Mouse (Mus musculus): ENCODE measurements around the gene Wasf1. TPM values are rescaled to one million over a fixed set of nuclear protein-coding genes. Genes with fewer than 3 reads are reported as not detected.

The Wasf1 gene
- total RNA-seq (2015) (0.07 TPM in 1 of 2 replicates, not detected in the other), total RNA-seq (2017) (not detected in 2 replicates)

DNA sequence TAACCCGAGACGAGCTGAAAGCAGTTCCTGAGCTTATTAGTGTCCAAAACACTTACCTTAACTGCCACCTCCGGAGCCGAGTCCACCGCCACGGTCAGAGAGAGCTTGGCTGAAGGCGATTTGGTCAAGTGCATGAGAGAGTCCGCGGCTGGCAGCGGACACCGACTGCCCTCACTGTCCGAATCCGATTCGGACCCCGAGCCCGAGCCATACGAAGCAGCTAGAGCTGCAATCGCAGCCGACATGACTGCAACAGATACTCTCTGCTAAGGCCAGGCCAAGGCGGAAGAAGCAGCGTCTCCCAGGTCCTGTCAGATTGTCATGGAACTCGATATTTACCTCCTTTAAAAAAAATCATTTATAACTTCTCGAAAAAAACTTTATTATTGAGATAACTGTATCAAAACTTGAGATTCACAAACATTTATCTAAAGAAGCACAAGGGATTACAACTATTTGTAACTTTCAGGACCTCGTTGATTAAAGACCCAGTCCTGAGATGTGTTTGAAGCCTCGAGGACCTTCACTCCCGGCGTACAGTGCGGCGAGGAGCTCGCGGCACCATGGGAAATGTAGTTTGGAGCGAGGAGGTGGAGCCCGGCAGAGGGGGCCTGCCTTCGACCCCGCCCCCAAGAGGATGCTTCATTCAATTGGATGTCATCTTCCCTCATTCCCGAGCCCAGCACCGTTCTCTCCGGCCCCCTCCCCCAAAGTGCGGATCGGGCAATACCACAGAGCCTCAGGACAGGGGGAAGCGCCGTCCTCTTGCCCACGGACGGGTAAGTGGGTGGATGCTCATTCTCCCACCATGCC is at the start of gene Wasf1, which contains the start of gene Cdc40:
Gene Wasf1, plus strand, starts transcription at position 645 of the 813 bp plus-strand sequence.
Gene Cdc40, minus strand, starts transcription at position 481 of the 813 bp plus-strand sequence.
- peak; percentile 97 for ATAC-seq (replicated peaks; ENCODE audit: poor library complexity)

DNA sequence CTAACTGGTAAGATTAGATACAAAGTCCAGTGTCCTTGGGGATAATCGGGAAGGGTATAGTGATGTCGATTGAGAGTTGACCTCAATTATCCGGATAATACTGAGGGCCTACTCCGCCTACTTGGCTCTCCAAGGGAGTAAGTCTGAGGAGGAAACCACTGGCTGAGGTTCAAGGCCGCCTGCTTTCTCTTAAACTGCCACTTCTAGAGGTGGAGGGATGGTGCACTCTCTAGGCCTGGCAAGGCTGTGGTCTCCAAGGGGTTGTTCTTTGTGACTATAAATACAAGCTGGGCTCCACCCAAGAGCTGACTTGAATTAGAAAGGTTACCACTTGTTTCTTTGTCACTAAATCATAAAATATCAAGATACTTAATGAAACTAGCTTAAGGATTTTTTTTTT is 43.2 kb upstream of the Wasf1 start:
- no peak for ATAC-seq (replicated peaks; ENCODE audit: poor library complexity)

DNA sequence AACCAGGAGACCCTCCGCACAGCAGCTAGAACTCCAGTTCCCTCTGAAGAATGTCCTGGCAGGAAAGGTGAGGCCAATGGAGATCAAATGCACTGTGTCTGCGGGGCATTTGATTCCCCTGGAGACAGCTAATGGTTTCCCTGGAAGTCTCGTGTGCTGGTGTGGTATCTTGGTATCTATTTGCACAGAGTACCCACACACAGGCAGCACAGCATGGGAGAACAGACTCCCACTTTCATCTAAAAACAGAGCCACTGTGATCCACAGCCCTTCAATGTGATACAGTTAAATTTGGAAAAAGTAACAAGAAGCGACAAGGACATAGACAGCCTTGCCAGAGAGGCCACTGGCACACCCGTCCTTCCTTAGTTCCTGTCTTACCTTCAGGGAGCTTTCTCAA is 39.4 kb upstream of the Wasf1 start:
- ATAC-seq (replicated peaks; ENCODE audit: poor library complexity) = no peak

DNA sequence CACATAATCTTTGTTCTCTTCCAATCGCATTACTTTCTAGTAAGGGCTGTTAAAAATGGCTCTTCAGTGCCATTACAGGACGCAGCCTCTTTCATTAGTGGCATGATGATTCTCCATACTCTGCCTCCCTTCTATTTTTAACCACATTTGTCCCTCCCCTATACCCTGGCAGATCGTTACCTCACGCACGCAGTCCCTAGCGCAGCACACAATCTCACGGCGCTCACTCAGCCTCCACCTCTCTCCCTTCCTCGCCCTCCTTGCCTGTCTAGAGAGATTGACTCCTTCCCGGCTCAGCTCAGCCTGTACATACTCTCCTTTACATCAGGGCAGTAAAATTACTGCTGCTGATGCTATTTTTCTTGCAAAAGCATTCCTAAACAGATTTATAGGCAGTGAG is 38.7 kb upstream of the Wasf1 start:
- no peak for ATAC-seq (replicated peaks; ENCODE audit: poor library complexity)

DNA sequence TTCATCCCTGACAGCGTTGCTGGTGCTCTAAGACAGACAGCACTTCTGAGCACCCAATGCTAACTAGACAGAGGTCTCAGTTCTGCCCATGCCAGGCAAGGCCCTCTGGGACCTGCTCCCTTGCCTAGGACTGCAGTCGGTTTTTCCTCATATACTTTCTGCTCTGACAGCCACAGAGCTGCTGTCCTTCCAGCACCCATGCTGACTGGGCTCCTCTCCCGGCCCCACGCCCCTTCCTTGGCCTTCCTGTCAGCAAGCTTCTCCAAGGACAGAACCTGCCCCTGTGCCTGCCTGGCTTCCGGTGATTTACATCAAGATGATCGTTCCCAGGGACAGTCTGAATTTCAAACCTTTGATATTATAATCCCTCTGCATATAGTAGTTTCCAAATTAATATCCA is 37.6 kb upstream of the Wasf1 start:
- ATAC-seq (replicated peaks; ENCODE audit: poor library complexity) = no peak

DNA sequence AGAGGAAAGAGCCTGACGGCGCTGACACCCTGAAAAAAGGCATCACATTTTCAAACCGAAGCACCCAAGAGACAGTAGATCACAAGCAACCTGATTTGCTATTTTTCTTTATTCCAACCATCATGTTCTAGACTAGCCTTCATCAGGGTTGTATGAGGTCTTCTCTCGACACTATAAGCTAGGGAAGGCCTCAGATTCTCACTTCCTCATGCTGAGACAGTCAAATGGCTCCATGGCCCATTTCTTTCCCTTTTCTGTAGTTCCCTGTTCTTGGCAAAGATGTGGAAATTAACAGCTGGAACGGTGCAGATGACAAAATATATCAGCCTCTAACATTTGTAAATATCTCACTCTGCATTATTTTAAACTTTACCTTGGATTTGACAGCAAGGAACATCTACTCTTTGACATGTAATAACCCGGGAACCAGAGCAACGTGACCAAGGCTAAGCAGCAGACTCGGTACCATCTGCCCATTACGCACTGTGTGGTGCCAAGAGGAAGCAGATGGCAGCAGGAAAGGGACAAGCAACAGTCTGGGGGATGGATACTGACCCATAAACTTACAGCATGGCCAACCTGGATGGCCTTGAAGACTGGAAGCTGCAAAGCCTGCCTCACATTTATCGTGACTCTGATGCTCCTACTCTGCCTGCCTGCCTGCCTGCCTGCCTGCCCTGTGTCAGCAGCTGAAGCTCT is 36.0 kb upstream of the Wasf1 start:
- 0 out of 2 replicates have a peak, but pooled peaks have one; percentile 20 for ATAC-seq (replicated peaks; ENCODE audit: poor library complexity)

DNA sequence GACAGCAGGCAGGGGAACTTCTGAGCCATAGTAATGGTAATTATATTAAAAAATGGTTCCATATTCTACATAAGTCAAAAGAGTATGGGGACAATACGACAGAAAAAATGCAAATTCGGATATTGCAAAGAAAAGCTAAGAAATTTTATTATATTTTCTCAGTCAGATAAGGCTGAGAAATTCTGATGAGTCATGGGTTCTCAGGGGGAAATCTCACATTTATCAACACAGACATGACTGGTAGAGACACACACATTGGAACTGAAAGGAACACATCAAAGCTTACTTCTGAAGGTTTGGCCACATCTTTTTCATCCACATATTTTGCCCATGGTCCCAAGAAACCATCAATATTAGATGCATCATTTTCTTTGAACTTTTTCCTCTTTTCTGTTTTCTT is 32.6 kb upstream of the Wasf1 start:
- no peak for ATAC-seq (replicated peaks; ENCODE audit: poor library complexity)

DNA sequence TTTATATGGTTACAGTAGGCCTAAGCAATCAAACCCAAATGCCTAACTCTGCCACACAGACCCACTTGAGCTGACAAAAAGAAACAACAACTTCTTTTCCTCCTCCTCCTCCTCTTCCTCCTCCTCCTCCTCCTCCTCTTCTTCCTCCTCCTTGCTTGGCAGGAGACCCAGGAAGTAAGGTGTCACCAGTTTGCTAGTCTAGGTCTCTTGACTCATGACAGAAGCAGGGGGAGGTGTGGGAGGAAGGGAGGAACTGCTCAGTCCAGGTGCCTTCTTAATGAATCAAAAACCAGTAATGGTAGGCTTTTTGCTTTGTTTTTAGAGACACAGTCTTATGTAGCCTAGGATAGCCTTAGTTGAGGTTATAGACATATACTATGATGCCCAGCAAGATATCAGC is 32.1 kb upstream of the Wasf1 start:
- ATAC-seq (replicated peaks; ENCODE audit: poor library complexity) = no peak

DNA sequence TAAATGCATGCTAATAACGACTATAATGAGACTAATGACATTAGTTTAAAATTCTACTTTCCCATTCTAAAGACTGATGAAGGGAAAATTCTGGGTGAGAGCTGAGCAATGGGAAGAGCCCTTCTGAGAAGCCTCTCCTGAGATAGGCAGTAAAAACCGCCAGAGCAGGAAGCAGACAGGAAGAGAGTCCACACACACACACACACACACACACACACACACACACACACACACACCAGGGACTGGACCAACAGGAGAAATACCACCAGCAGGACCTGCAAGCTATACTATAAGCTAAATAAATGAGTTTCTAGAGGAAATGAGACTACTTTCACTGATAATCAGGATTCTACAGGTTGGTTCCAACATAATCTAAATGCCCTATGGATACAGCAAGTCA is 27.7 kb upstream of the Wasf1 start:
- ATAC-seq (replicated peaks; ENCODE audit: poor library complexity) = no peak

DNA sequence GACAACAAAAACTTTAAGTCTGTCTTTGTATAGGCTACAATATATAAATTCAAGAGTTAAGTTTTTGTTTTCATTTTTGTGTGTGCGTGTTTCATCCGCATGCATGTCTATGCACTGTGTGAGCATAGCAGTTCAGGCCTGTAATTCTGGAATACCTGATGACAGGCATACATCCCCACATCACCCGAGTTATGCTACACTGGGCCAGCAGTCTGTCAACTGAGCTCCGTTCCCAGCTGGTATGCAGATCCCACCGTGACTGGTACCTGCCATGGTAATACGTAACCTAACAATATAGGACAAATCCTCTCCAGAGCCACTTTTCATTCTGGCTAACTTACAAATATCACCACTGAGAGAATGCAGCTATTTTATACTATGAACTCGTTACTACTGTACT is 26.6 kb upstream of the Wasf1 start:
- no peak for ATAC-seq (replicated peaks; ENCODE audit: poor library complexity)

DNA sequence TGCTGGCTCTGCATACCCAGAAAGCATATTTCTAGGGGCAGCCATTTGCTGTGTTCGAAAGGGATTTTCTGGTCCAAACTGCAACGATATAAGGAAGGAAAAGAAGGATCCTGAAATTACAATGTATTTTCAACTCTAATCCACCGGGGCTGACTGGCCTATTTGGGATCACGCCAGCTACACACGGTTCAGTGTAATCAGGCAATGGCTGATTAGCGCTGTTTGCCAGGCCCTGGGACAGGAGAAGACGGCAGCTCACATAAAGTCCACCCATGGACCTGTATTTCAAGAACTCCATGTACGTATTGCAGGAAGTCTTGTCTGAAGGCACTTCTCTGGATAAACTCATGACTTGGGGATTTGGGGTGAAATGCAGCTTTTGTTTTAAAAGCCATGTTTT is 25.7 kb upstream of the Wasf1 start:
- no peak for ATAC-seq (replicated peaks; ENCODE audit: poor library complexity)

DNA sequence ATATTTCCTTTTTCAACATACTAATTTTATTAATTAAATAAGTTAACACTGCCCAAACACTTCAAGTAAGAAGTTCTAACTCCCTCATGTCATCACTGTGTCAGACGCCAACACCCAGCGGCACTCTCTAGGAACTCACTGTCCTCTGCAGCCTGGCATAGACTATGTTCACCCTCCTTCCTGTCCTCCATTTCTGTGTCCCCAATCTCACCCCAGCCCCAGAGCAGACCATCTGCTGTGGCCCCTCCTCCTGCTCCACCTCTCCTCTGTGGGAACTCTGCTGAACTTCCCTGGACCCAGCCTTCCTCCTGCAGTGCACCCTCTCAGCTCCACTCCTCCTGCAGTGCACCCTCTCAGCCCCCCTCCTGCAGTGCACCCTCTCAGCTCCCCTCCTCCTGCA is 15.2 kb upstream of the Wasf1 start:
- no peak for ATAC-seq (replicated peaks; ENCODE audit: poor library complexity)

DNA sequence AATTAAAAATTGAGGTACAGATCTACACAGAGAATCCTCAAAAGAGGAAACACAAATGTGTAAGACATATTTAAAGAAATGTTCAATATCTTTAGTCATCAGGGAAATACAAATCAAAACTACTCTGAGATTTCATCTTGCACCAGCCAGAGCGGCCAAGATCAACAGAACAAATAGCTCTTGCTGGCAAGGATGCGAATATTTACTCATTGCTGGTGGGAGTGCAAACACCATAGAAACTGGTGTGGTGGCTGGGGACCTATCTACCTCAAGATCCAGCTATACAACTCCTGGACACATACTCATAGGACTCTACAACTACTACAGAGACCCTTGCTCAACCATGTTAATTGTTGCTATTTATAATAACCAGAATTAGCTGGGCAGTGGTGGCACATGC is 12.0 kb upstream of the Wasf1 start:
- ATAC-seq (replicated peaks; ENCODE audit: poor library complexity) = no peak

DNA sequence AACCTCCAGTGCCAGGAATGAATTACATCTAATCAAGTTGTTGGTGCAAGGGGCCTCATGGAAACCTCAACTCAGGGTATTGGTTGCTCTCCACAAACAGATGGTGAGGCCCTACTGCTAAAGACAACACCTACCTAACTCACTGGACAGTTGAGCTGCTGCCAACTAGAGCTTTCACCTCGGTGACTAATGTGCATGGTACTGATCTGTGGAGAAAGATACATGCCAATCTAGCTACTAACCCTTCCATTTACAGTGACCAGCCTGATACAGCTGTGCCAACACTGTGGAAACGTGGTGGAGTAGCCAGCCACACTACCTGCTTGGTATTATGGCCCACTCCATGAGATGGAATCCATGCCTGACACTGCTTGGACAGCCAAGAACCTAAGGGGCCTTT is 11.2 kb upstream of the Wasf1 start:
- ATAC-seq (replicated peaks; ENCODE audit: poor library complexity) = no peak

DNA sequence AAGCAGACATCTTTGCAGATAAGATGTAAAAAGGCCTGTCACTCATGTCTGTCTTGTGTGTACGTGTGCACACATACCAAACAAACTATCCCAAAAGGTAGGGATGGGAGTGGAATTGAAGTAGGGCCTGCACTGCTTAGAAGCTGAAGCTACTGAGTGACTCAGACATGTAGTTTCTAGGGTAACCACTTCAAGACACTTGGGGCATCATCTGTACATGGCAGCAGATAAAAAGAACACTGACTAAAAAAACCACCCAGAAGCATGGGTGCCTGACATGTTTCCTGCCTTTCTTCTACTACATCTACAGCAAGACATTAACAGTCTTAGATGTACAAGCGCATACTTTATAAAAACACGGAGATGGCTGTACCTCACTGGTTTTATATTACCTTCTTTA is 5.0 kb upstream of the Wasf1 start:
- ATAC-seq (replicated peaks; ENCODE audit: poor library complexity) = no peak

DNA sequence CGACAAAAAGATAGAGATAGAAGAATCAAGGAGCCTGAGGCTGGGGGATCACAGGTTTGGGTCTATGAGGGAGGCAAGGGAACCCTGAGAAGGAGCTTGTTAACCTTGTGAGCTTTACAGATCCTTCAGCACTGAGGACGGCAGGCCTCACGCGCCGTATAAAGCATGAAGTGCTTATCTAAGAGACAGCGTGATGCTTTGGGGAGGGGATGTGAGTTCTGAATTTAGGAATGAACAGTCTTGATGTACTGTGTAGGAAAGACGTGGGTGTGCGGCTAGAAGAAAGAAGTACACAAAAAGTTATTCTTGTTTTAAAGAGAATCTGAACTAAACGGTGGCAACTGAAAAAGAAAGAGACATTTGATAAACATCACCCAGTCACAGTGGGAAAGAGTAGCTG is 3.3 kb upstream of the Wasf1 start:
- no peak for ATAC-seq (replicated peaks; ENCODE audit: poor library complexity)

DNA sequence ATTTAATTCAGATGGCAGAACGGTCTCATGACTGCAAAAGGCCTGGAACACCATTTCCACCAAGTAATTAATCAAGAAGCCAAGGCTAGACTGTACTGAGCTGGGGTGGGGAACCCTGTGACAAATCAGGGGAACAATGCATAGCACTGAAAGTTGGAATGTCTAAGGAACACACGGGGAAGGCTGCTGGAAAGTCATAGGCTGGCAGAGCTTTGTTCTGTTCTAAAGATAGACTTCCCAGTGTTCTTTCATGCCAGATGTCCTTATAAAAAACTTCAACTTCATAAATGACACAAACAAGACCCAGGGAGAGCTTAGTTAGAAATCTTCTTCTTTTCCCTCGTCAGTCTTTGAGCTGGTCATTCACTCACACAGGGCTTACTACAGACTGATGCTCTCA is 2.0 kb upstream of the Wasf1 start:
- no peak for ATAC-seq (replicated peaks; ENCODE audit: poor library complexity)

DNA sequence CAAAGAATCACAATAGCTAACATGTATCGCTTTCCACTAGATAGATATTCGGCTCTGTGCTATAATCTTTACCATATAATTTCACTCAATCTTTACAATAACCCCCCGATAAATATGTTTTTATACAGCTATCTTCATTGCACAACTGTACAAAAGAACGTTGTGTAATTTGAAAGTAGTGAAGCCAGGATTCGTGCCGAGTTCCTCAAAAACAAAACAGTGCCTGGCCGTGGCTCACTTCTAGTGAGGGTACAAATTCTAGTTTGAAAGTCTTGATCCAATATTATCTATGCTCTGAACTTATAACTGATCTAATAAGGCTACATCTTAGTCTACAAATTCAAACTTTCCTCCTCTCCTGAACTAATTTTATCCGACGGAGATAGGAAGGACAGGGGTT is 942 bp upstream of the Wasf1 start:
- ATAC-seq (replicated peaks; ENCODE audit: poor library complexity) = peak; percentile 32; the same call in 1 of the 2 replicates

DNA sequence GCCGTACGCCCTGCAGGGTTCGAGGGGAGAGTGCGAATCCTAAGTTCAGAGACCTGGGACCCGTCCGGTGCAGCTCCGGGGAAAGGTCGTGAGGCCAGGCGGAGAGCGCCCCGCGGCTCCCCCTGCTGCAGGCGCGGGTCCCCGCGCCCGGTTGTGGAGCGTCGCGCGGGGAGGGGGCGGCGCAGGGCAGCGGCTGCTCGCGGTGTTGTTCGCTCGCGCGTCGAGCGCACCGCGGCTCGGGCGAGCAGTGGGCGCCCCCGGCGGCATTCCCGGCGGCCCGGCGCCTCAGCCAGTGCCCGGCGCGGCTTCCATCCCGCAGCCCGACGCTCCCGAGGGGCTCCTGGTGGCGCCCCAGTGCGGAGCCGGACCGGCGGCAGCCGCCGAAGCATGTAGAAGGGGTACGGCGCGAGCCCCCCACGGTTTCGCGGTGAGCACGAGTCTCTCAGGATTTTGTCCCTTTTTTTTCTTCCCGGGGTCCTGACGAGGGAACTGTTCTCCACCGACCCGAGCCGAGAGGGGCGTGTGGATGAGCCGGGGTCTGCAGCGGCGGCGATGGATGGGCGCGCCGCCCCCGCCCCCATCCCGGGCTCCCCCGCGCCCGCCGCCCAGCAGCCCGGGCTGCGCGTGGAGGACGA is 486 bp downstream of the Wasf1 start:
- ATAC-seq (replicated peaks; ENCODE audit: poor library complexity) = no peak

DNA sequence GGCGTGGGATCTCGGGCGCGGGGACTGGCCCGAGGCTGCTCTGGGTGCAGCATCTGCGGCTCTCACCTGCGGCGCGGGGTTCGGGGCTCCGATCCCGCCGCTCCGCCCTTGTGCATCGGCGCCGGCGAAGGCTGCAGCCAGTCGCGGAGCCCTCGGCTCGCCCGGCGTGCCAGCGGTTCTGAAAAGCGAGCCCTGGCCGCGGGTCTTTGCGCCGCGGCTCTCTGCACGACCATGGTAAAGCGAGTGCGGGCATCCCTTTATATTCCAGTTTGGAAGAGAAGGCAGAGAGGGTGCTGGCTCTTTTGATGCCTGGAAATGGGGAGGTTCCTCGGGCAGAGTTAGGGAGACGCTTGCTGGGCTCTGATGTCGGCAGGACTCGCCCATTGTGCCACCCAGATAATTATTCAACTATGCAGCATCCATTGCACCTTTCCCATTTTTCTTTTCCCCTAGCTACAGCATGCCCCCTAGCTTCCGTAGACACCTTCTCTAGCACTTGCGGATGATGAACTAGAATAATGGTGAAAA is 1.1 kb downstream of the Wasf1 start:
- ATAC-seq (replicated peaks; ENCODE audit: poor library complexity) = no peak

DNA sequence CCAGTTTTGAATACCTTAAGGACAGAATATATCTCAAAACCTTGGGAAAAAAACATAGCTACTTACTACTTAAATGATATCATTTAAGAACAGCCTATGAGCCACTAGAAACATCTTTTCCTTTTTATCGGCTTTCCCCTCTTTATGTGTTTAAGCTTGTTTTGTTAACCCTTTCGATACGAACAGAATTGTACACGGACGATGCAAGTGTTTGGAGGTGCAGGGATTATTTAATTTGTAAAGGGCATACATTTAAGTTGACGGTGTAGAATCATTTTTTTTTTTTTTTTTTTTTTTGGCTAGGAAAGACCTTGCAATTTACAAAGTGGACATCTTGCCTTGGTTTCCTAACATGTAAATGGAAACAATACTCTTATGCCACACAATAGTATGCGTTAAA is 2.2 kb downstream of the Wasf1 start:
- ATAC-seq (replicated peaks; ENCODE audit: poor library complexity) = no peak

DNA sequence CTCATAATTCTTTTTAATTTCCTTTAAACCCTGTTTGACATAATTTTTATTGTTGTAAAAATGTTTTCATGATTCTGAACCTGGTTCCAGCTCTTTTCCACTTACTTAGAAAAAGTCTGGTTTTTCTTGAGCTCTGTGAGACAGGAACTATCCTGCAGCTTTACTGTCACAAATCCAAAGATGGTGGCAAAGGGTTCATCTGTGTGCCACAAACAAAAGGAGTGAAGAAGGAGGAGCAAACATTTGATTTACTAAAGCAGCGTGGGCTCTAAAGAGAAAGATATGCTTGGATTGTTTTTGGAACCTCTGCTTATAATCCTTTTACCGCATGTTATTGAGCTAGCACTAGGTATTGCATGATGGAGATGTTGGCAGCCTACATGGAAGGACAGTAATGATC is 4.0 kb downstream of the Wasf1 start:
- ATAC-seq (replicated peaks; ENCODE audit: poor library complexity) = no peak
